Mouse (Mus musculus) neural tube, embryonic 11.5 days (tissue): ENCODE results near the gene Zfp36l3. TPM values are rescaled to one million over a fixed set of nuclear protein-coding genes. Genes with fewer than 3 reads are reported as not detected.
"Not testable (repeated sequence)": the region's sequence is repeated elsewhere in the genome, so short reads cannot be mapped to it uniquely, and the experiment has no call there.

Experiments used
- ATAC-seq: fragments of 200-750 bp; cut with Nextera tagmentation; 2 replicates; pipeline ENCODE4 v1.8.0; 2017; ENCODE audit warnings: moderate number of reproducible peaks, mild to moderate bottlenecking, moderate TSS enrichment, moderate library complexity; ENCODE audit not compliant: insufficient read depth, low FRiP score, low TSS enrichment
- DNase-seq: peaks from one replicate; pipeline ENCODE4 v3.0.0-alpha.2; 2015; ENCODE audit warnings: low spot score
- H3K27ac ChIP-seq: fragments of 300-500 bp; sonication (generic); 2 replicates; pipeline ENCODE4 v1.5.1; 2014; ENCODE audit warnings: low read depth, mild to moderate bottlenecking, low read length
- H3K27me3 ChIP-seq: fragments of 300-500 bp; sonication (generic); 2 replicates; pipeline ENCODE4 v1.6.1; 2014; ENCODE audit warnings: mild to moderate bottlenecking, low read length, mixed read lengths; ENCODE audit not compliant: control insufficient read depth, insufficient read depth
- H3K36me3 ChIP-seq: fragments of 300-500 bp; sonication (generic); 2 replicates; pipeline ENCODE4 v1.6.1; 2014; ENCODE audit warnings: mild to moderate bottlenecking, low read length, moderate library complexity, mixed read lengths; ENCODE audit not compliant: control insufficient read depth, insufficient read depth
- H3K4me1 ChIP-seq: fragments of 300-500 bp; sonication (generic); 2 replicates; pipeline ENCODE4 v1.6.1; 2014; ENCODE audit warnings: low read length, mixed read lengths; ENCODE audit not compliant: control insufficient read depth, insufficient read depth
- H3K4me2 ChIP-seq: fragments of 300-500 bp; sonication (generic); 2 replicates; pipeline ENCODE4 v1.6.1; 2014; ENCODE audit warnings: low read depth, mild to moderate bottlenecking, moderate library complexity
- H3K4me3 ChIP-seq: fragments of 300-500 bp; sonication (generic); 2 replicates; pipeline ENCODE4 v1.5.1; 2014; ENCODE audit warnings: low read depth, low read length
- H3K9ac ChIP-seq: fragments of 300-500 bp; sonication (generic); 2 replicates; pipeline ENCODE4 v1.6.1; 2014; ENCODE audit warnings: mild to moderate bottlenecking, low read length
- H3K9me3 ChIP-seq: fragments of 300-500 bp; sonication (generic); 2 replicates; pipeline ENCODE4 v1.6.1; 2016; ENCODE audit warnings: low read length; ENCODE audit not compliant: control insufficient read depth
- WGBS: fragments of 180-500 bp; shearing (Covaris S2); extraction: QIAGEN DNeasy Blood & Tissue Kit; methylation state at CpG from one replicate; pipeline ENCODE4 v1.1.7; 2014; 5-methylcytosine and 5-hydroxymethylcytosine counted together
- polyA plus RNA-seq: library from polyadenylated mRNA; unstranded; fragments of >200 nt; fragmentation: Nextera tagmentation; extraction: Ambion mirVana; gene quantifications from 2 replicates; pipeline ENCODE4 v1.2.1, GENCODE M21; 2014

Gene Zfp36l3
- polyA plus RNA-seq = not detected in 2 replicates

DNA sequence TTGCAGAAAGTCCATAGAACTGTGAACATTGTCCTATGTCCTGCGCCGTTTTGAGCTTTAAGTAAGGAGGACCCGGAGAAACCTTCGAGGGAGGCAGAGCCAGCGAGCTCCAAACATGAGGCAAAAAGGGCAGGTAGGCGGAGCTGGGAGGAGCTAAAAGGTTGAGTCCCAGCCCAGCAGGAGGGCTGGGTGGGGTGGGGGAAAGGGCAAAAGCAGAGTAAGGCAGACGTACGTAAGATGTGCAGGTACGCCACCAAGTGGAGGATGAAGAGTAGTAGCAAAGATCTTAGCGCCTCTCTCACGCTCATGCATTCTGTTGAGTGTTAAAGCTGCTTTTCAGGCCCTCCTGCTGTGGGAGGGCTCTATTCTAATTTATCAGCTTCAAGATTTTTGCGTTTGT is at the start of gene Zfp36l3:
Gene Zfp36l3, minus strand, starts transcription at position 119 of the 400 bp plus-strand sequence.
- H3K36me3 ChIP-seq = no peaks in the 10 kb centered on the region
- H3K9me3 ChIP-seq = no peaks in the 10 kb centered on the region
- no peak within 1 kb of the TSS for H3K9ac ChIP-seq
- no peak within 1 kb of the TSS for H3K4me2 ChIP-seq
- ATAC-seq (no peak), DNase-seq (no peak)
- no peak within 1 kb of the TSS for H3K4me3 ChIP-seq
- H3K4me1 ChIP-seq = no peaks in the 10 kb centered on the region
- no peak within 1 kb of the TSS for H3K27ac ChIP-seq
- WGBS = 87% methylated on average over 12 of the region's 12 CpGs
- no peaks in the 10 kb centered on the region for H3K27me3 ChIP-seq

DNA sequence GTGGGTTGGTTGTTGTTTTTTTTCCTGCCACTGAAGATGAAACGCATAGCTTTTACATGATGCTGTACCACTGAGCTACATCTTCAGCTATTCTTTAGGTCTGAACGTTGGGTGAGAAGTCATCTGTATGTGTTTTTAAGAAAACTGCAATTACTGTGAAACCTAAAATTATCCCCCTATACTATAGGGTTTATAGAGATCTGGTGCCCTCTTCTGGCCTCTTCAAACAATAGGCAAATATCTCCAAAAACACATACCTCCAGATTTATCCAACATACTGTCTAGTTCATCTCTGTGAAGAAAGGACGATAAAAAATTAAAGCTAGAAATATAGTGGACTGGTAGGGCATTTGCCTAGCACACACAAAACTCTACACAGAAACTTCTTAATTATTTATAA is 22.9 kb upstream of the Zfp36l3 start:
- ATAC-seq (no peak), DNase-seq (no peak)
- Histone ChIP-seq H3K4me1 (no peaks in the 10 kb centered on the region), H3K4me3 (no peak overlapping the region), H3K27me3 (no peaks in the 10 kb centered on the region), H3K9me3 (no peaks in the 10 kb centered on the region), H3K36me3 (no peaks in the 10 kb centered on the region), H3K9ac (no peak overlapping the region), H3K4me2 (no peak overlapping the region), H3K27ac (no peak overlapping the region)
- WGBS = 39% methylated on average over 3 of the region's 3 CpGs

DNA sequence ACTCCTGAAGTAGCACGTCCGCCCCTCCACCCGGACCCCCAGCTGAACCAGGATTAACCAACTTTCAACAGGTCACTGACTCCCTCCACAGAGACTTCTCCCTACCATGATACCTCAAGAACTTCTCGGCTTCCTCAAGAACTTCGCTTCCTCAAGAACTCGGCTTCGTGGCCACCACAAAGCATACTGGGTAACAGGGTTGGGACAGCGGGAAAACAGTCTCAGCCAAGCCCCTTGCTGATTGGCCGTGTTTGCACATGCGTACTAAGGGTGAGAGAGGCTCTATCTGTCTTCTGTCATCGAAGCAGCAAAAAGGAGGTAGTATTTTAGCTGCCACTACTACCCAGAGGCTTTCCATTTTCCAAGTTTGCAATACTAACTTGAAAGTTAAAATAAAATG is 21.3 kb upstream of the Zfp36l3 start, which contains the start of gene Xlr:
Gene Xlr, minus strand, starts transcription at position 188 of the 400 bp plus-strand sequence.
- not testable (repeated sequence) for H3K27me3 ChIP-seq, H3K27ac ChIP-seq, H3K4me1 ChIP-seq

DNA sequence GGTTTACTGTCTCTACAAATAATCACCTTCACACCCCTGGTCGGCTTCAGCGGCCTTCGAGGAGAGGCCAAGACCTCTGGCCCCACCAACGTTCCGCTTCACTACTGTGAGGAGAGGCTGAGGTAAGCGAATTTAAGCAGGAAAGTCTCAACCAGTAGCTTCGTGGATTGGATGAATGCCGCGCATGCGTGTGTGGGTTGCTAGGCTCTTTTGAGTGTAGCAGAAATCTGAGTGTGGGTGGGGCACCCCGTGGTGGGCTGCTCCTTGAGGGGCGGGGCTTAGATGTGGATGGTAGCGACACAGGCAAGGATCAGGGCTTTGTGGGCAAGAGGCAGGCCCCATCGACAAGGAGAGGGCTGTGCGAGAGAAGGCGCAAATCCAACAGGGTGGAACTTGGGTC is 18.5 kb downstream of the Zfp36l3 start, which contains the start of gene 1700013H16Rik:
Gene 1700013H16Rik, minus strand, starts transcription at position 96 of the 400 bp plus-strand sequence.
- H3K9ac ChIP-seq = no peak within 1 kb of the TSS
- no peak within 1 kb of the TSS for H3K27ac ChIP-seq
- no peaks in the 10 kb centered on the region for H3K9me3 ChIP-seq
- no peak for DNase-seq
- H3K4me1 ChIP-seq = no peaks in the 10 kb centered on the region
- H3K36me3 ChIP-seq = no peaks in the 10 kb centered on the region
- no peak for ATAC-seq
- H3K4me3 ChIP-seq = no peak within 1 kb of the TSS
- 92% methylated on average over 16 of the region's 16 CpGs for whole genome bisulfite sequencing
- no peaks in the 10 kb centered on the region for H3K27me3 ChIP-seq
- no peak within 1 kb of the TSS for H3K4me2 ChIP-seq

More for the DNA sequence above, 21.3 kb upstream of the Zfp36l3 start, which contains the start of gene Xlr:
- H3K9me3 ChIP-seq, H3K9ac ChIP-seq, H3K4me3 ChIP-seq, H3K36me3 ChIP-seq, DNase-seq, H3K4me2 ChIP-seq, ATAC-seq: not testable (repeated sequence)
- 89% methylated on average over 11 of the region's 11 CpGs for WGBS

DNA sequence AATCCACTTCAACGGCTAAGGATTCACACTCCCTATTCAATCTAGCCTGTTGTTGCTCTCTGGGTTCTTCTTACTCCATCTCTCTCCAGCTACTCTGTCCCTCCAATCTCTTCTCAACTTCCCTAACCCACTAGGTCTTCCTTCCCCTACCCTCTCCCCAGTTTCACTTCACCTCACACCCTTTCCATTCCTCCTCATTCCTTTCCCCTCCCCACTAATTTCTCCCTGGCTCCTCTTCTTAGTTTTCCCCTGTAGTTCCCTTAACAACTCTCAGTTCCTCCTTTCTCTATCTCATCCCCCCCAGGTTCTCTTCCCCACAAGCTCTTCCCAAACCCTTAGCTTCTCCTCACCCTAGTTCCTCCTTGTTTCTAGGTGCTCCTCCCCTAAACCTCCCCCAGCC is 23.3 kb downstream of the Zfp36l3 start:
- DNase-seq (no peak), ATAC-seq (no peak)
- Histone ChIP-seq H3K36me3 (no peaks in the 10 kb centered on the region), H3K4me1 (no peaks in the 10 kb centered on the region), H3K9ac (no peak overlapping the region), H3K9me3 (no peaks in the 10 kb centered on the region), H3K27me3 (no peaks in the 10 kb centered on the region), H3K27ac (no peak overlapping the region), H3K4me2 (no peak overlapping the region), H3K4me3 (no peak overlapping the region)
- WGBS = 82% methylated on average over 1 of the region's 1 CpGs

DNA sequence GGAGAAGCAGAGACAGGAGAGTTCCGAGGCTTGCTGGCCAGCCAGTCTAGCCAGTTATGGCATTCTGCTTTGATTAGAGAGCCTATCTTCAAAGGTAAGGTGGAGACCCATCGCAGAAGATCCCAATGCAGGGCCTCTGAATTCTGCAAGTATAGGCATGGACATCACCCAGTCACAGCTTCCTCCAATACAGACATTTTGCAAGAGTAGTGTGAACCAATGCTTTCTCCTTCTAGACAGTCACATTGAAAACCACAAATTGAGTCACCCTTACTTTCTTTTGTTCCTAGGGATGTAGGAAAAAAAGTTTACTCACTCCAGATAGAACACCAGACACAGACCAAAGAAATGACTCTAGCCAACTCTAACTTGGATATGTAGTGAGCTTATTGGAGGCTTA is 47.2 kb downstream of the Zfp36l3 start:
- Histone ChIP-seq H3K27ac (no peak overlapping the region), H3K4me1 (no peaks in the 10 kb centered on the region), H3K9ac (no peak overlapping the region), H3K4me3 (no peak overlapping the region), H3K4me2 (no peak overlapping the region), H3K36me3 (no peaks in the 10 kb centered on the region), H3K27me3 (no peaks in the 10 kb centered on the region), H3K9me3 (no peaks in the 10 kb centered on the region)
- ATAC-seq = no peak
- no peak for DNase-seq
- 88% methylated on average over 2 of the region's 2 CpGs for WGBS

GRCm38 (mm10) chrX:53724596-53724995 is 51.6 kb downstream of the Zfp36l3 start, which contains the start of gene 4930502E18Rik:
Gene 4930502E18Rik (plus strand): TSS chrX:53724826.
- Histone ChIP-seq H3K4me3 (no peak within 1 kb of the TSS), H3K4me1 (no peaks in the 10 kb centered on the region), H3K4me2 (no peak within 1 kb of the TSS), H3K36me3 (no peaks in the 10 kb centered on the region), H3K9ac (no peak within 1 kb of the TSS), H3K27me3 (no peaks in the 10 kb centered on the region), H3K9me3 (no peaks in the 10 kb centered on the region), H3K27ac (no peak within 1 kb of the TSS)
- DNase-seq (no peak), ATAC-seq (no peak)
- WGBS = 81% methylated on average over 11 of the region's 11 CpGs

Other genes starting within 250 kb of the Zfp36l3 start
- gene Rtl8c, start 168.4 kb downstream of the Zfp36l3 start, polyA plus RNA-seq = 60.1 and 62.8 TPM in 2 replicates
- not detected in 2 replicates for gene Gm14597, start 167.4 kb downstream of the Zfp36l3 start, polyA plus RNA-seq
- gene Rtl8a, start 132.7 kb downstream of the Zfp36l3 start, polyA plus RNA-seq = 108 and 116 TPM in 2 replicates
- gene Rtl8b, start 106.0 kb downstream of the Zfp36l3 start, polyA plus RNA-seq = 86.3 and 95.1 TPM in 2 replicates
- 0.37 and 0.50 TPM in 2 replicates for gene 4930502E18Rik, start 51.6 kb downstream of the Zfp36l3 start, polyA plus RNA-seq
- not detected in 2 replicates for gene 1700013H16Rik, start 18.6 kb downstream of the Zfp36l3 start, polyA plus RNA-seq
- 0.85 and 0.90 TPM in 2 replicates for gene Xlr, start 21.3 kb upstream of the Zfp36l3 start, polyA plus RNA-seq